Mouse (Mus musculus): ENCODE results near the gene Ctnnb1. TPM values are rescaled to one million over a fixed set of nuclear protein-coding genes. Genes with fewer than 3 reads are reported as not detected.

The Ctnnb1 gene
- polyA plus RNA-seq, 1 experiment = 255 TPM

GRCm38 (mm10) chr9:120958051-120958450, 29.0 kb downstream of the Ctnnb1 start:
- H3K4me1 ChIP-seq (ENCODE audit: control insufficient read depth, insufficient read depth, low read length) = peaks cover 7% of the 10 kb centered on the region
- WGBS = 78% methylated on average over 5 of the region's 5 CpGs
- DNase-seq = no peak
- H3K27me3 ChIP-seq (ENCODE audit: control insufficient read depth, insufficient read depth, low read length) = no peaks in the 10 kb centered on the region
- no peak for TF ChIP-seq POLR2A (IDR thresholded peaks at IDR 0.05; ENCODE audit: borderline replicate concordance, insufficient read depth, low read length)
- no peak for TF ChIP-seq CTCF (IDR thresholded peaks at IDR 0.05; ENCODE audit: borderline replicate concordance, insufficient read depth, low read depth, low read length)
- H3K27ac ChIP-seq (ENCODE audit: insufficient read depth, low read length) = no peak overlapping the region
- no peak overlapping the region for H3K4me3 ChIP-seq (replicated peaks; ENCODE audit: insufficient read depth, low read depth, low read length)

GRCm38 (mm10) chr9:120958560-120958959, 29.5 kb downstream of the Ctnnb1 start:
- WGBS = 22% methylated on average over 6 of the region's 6 CpGs
- DNase-seq = no peak
- peaks cover 9% of the 10 kb centered on the region for H3K4me1 ChIP-seq (ENCODE audit: control insufficient read depth, insufficient read depth, low read length)
- H3K27ac ChIP-seq (ENCODE audit: insufficient read depth, low read length) = no peak overlapping the region
- no peaks in the 10 kb centered on the region for H3K27me3 ChIP-seq (ENCODE audit: control insufficient read depth, insufficient read depth, low read length)
- TF ChIP-seq CTCF (IDR thresholded peaks at IDR 0.05; ENCODE audit: borderline replicate concordance, insufficient read depth, low read depth, low read length) = no peak
- TF ChIP-seq POLR2A (IDR thresholded peaks at IDR 0.05; ENCODE audit: borderline replicate concordance, insufficient read depth, low read length) = no peak
- H3K4me3 ChIP-seq (replicated peaks; ENCODE audit: insufficient read depth, low read depth, low read length) = no peak overlapping the region

- H3K4me3 ChIP-seq (replicated peaks; ENCODE audit: insufficient read depth, low read depth, low read length) = no peak overlapping the region
- WGBS = 91% methylated on average over 4 of the region's 4 CpGs
- DNase-seq = no peak
- no peak for TF ChIP-seq CTCF (IDR thresholded peaks at IDR 0.05; ENCODE audit: borderline replicate concordance, insufficient read depth, low read depth, low read length)
- no peak for TF ChIP-seq POLR2A (IDR thresholded peaks at IDR 0.05; ENCODE audit: borderline replicate concordance, insufficient read depth, low read length)
- peaks cover 15% of the 10 kb centered on the region for H3K4me1 ChIP-seq (ENCODE audit: control insufficient read depth, insufficient read depth, low read length)
- H3K27ac ChIP-seq (ENCODE audit: insufficient read depth, low read length) = no peak overlapping the region
- no peaks in the 10 kb centered on the region for H3K27me3 ChIP-seq (ENCODE audit: control insufficient read depth, insufficient read depth, low read length)
Measured at GRCm38 (mm10) chr9:120959225-120959624, 30.2 kb downstream of the Ctnnb1 start.

GRCm38 (mm10) chr9:120960611-120961010, 31.6 kb downstream of the Ctnnb1 start:
- 77% methylated on average over 4 of the region's 4 CpGs for WGBS
- no peaks in the 10 kb centered on the region for H3K27me3 ChIP-seq (ENCODE audit: control insufficient read depth, insufficient read depth, low read length)
- peaks cover 29% of the 10 kb centered on the region for H3K4me1 ChIP-seq (ENCODE audit: control insufficient read depth, insufficient read depth, low read length)
- no peak for DNase-seq
- no peak overlapping the region for H3K4me3 ChIP-seq (replicated peaks; ENCODE audit: insufficient read depth, low read depth, low read length)
- TF ChIP-seq CTCF (IDR thresholded peaks at IDR 0.05; ENCODE audit: borderline replicate concordance, insufficient read depth, low read depth, low read length) (no peak), POLR2A (IDR thresholded peaks at IDR 0.05; ENCODE audit: borderline replicate concordance, insufficient read depth, low read length) (no peak)
- H3K27ac ChIP-seq (ENCODE audit: insufficient read depth, low read length) = no peak overlapping the region

GRCm38 (mm10) chr9:120961466-120961865, 32.5 kb downstream of the Ctnnb1 start:
- 50% methylated on average over 3 of the region's 3 CpGs for WGBS
- no peak for DNase-seq
- no peak overlapping the region for H3K27ac ChIP-seq (ENCODE audit: insufficient read depth, low read length)
- peaks cover 31% of the 10 kb centered on the region for H3K4me1 ChIP-seq (ENCODE audit: control insufficient read depth, insufficient read depth, low read length)
- H3K4me3 ChIP-seq (replicated peaks; ENCODE audit: insufficient read depth, low read depth, low read length) = no peak overlapping the region
- TF ChIP-seq CTCF (IDR thresholded peaks at IDR 0.05; ENCODE audit: borderline replicate concordance, insufficient read depth, low read depth, low read length) (no peak), POLR2A (IDR thresholded peaks at IDR 0.05; ENCODE audit: borderline replicate concordance, insufficient read depth, low read length) (no peak)
- H3K27me3 ChIP-seq (ENCODE audit: control insufficient read depth, insufficient read depth, low read length) = no peaks in the 10 kb centered on the region

- Histone ChIP-seq H3K4me3 (replicated peaks; ENCODE audit: insufficient read depth, low read depth, low read length) (no peak overlapping the region), H3K4me1 (ENCODE audit: control insufficient read depth, insufficient read depth, low read length) (peaks cover 31% of the 10 kb centered on the region), H3K27ac (ENCODE audit: insufficient read depth, low read length) (no peak overlapping the region), H3K27me3 (ENCODE audit: control insufficient read depth, insufficient read depth, low read length) (no peaks in the 10 kb centered on the region)
- 84% methylated on average over 3 of the region's 3 CpGs for WGBS
- TF ChIP-seq POLR2A (IDR thresholded peaks at IDR 0.05; ENCODE audit: borderline replicate concordance, insufficient read depth, low read length) (no peak), CTCF (IDR thresholded peaks at IDR 0.05; ENCODE audit: borderline replicate concordance, insufficient read depth, low read depth, low read length) (no peak)
- DNase-seq = no peak
Measured at GRCm38 (mm10) chr9:120961969-120962700, 33.1 kb downstream of the Ctnnb1 start.

GRCm38 (mm10) chr9:120963104-120963503, 34.1 kb downstream of the Ctnnb1 start:
- 90% methylated on average over 4 of the region's 4 CpGs for WGBS
- no peak for DNase-seq
- Histone ChIP-seq H3K27ac (ENCODE audit: insufficient read depth, low read length) (no peak overlapping the region), H3K4me3 (replicated peaks; ENCODE audit: insufficient read depth, low read depth, low read length) (no peak overlapping the region), H3K4me1 (ENCODE audit: control insufficient read depth, insufficient read depth, low read length) (peaks cover 30% of the 10 kb centered on the region), H3K27me3 (ENCODE audit: control insufficient read depth, insufficient read depth, low read length) (no peaks in the 10 kb centered on the region)
- TF ChIP-seq POLR2A (IDR thresholded peaks at IDR 0.05; ENCODE audit: borderline replicate concordance, insufficient read depth, low read length) = no peak
- TF ChIP-seq CTCF (IDR thresholded peaks at IDR 0.05; ENCODE audit: borderline replicate concordance, insufficient read depth, low read depth, low read length) = no peak

- TF ChIP-seq CTCF (IDR thresholded peaks at IDR 0.05; ENCODE audit: borderline replicate concordance, insufficient read depth, low read depth, low read length) (no peak), POLR2A (IDR thresholded peaks at IDR 0.05; ENCODE audit: borderline replicate concordance, insufficient read depth, low read length) (no peak)
- Histone ChIP-seq H3K4me1 (ENCODE audit: control insufficient read depth, insufficient read depth, low read length) (peaks cover 28% of the 10 kb centered on the region), H3K27ac (ENCODE audit: insufficient read depth, low read length) (no peak overlapping the region), H3K27me3 (ENCODE audit: control insufficient read depth, insufficient read depth, low read length) (no peaks in the 10 kb centered on the region), H3K4me3 (replicated peaks; ENCODE audit: insufficient read depth, low read depth, low read length) (no peak overlapping the region)
- WGBS = 24% methylated on average over 3 of the region's 3 CpGs
- no peak for DNase-seq
Measured at GRCm38 (mm10) chr9:120963720-120964119, 34.7 kb downstream of the Ctnnb1 start.
